Mouse (Mus musculus): ENCODE data around the gene Kcnip4.
A peak's percentile ranks its signal among the peaks of the same experiment; 100 is the strongest.

The Kcnip4 gene

DNA sequence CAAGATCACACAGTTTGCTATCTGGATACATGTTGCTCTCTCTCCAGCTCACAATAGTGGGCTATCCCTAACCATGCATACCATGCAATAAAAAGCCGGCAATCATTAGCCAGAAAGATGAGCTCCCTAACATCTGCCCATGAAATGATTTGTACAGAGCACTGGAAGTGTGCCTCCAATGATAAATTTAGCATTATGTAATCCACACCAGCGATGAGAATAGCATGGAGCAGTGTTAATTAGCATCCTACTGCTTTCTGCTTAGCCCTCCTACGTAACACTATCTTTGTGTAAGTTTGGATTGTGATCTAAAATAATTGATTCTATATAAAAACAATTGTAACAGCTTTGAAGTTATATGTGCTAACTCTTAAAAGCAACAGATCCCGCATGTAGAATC, 268.7 kb downstream of the Kcnip4 start:
- DNase-seq (ENCODE audit: low read depth, low spot score) = no peak

GRCm38 (mm10) chr5:49247081-49247480, 277.6 kb downstream of the Kcnip4 start:
- DNase-seq (ENCODE audit: low read depth, low spot score) = no peak

GRCm38 (mm10) chr5:49244414-49244813, 280.3 kb downstream of the Kcnip4 start:
- no peak for DNase-seq (ENCODE audit: low read depth, low spot score)

GRCm38 (mm10) chr5:49241708-49242107, 283.0 kb downstream of the Kcnip4 start:
- DNase-seq (ENCODE audit: low read depth, low spot score) = no peak

DNA sequence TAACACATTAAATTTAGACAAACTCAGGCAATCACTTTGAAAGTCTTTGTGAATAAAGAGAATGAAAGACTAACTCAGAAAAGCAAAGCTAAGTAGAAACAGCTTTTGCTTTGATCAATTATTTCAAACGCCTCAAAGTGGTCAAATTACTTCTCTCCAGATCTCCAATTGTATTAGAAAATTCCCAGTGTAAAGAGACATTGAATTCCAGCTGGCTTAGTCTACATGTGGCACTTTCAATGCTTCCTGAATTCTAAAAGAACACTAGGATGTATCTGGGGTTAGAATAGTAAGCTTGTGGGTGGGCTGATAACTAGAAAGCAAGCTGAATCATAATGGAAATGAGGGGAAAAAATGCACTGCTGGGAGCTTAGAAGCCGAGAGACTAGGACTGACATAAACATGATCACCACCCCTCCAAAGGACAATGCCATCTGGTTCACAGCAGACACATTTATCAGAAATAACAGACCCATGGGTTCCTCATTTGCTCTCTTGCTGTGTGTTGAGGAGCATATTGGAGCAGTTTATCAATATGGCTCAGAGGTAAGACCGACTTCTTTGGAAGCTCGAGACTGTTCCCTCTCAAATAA, 323.4 kb downstream of the Kcnip4 start:
- DNase-seq (ENCODE audit: low read depth, low spot score) = no peak

- no peak for DNase-seq (ENCODE audit: low read depth, low spot score)
These were observed 336.5 kb downstream of the Kcnip4 start for GRCm38 (mm10) chr5:49188236-49188635.

- DNase-seq (ENCODE audit: low read depth, low spot score) = no peak
These were observed 374.4 kb downstream of the Kcnip4 start for GRCm38 (mm10) chr5:49150116-49150811.

DNA sequence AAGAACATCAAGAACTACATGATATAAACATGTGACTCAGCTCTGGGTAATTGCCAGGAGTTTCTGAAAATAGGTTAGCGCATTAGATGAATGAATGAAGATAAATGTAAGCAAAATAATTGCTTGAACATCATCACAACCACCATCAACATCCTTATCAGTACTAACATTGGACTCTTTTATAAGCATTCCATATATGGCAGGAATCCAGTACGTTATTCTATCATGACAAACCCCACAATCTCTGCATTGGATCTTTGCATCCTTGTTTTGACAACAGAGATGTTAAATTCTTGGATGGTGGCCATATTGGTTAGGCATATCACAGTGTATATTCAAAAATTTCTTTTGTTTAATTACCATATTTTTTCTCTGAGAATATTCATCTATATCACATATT, 375.0 kb downstream of the Kcnip4 start:
- no peak for DNase-seq (ENCODE audit: low read depth, low spot score)

DNA sequence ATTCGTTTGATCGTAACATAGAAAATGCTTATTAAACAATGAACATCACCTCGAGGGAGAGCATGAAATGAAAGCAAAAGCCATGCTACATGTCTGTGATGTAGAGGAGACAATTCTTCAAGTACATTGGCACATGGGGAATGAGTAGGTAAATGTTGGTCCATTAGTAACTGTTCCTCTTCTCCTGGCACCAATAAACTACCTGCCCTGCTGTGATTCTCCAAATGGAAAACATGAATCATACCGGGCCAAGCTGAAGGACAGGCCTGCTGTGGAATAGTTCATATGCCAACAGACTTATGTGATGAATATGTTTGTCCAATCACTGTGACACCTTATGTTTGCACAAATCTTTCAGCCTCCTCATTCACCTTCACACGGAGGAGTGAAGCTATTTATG, 429.3 kb downstream of the Kcnip4 start:
- DNase-seq (ENCODE audit: low read depth, low spot score) = no peak

DNA sequence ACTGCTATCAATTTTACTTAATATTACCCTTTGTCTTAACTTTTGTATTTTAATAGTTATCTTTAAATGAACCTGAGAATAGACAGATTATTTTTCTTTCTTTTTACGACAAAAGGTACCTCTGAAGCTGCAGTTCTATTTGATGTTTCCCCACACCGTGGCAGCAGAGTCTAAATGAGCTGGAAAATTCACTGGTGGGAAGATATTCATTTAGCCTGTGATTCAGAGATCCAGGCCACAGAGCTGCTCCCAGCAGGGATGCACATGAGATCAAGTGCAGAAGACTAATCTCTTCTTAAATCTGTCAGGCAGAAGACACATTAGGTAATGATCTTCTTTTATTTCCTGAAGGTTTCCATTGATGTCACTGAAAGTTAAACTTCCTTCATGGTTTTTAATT, 429.8 kb downstream of the Kcnip4 start:
- DNase-seq (ENCODE audit: low read depth, low spot score) = no peak

- no peak for DNase-seq (ENCODE audit: low read depth, low spot score)
These were observed 430.4 kb downstream of the Kcnip4 start for GRCm38 (mm10) chr5:49094306-49094705.

DNA sequence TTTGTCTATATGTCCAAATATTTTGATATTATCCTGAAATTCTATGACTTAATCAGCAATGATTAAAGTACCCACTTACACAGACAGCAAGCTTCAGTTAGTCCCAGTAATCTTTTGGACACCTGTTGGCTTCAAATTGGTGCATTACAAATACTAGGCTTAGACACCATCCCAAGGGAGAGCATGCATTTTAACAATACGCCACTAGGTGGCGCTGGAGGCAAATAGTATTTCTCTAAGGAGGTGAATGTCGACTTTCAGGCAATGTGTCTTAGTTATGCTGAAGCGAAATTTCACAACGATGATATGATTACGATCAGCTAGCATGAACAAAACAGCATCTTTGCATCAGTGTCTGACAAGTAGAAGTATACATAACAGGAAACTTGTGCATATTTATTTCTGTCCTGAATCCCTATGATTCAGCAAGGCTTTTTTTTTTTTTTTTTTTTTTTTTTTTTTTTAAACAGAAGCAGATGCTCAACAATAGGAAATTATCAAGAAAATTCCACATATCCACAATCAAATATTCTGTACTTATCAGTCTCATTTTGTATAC, 434.5 kb downstream of the Kcnip4 start:
- peak; percentile 50 for DNase-seq (ENCODE audit: low read depth, low spot score)

- DNase-seq (ENCODE audit: low read depth, low spot score) = no peak
These were observed 459.1 kb downstream of the Kcnip4 start for GRCm38 (mm10) chr5:49065646-49066045.

- no peak for DNase-seq (ENCODE audit: low read depth, low spot score)
These were observed 465.8 kb downstream of the Kcnip4 start for GRCm38 (mm10) chr5:49058926-49059325.

DNA sequence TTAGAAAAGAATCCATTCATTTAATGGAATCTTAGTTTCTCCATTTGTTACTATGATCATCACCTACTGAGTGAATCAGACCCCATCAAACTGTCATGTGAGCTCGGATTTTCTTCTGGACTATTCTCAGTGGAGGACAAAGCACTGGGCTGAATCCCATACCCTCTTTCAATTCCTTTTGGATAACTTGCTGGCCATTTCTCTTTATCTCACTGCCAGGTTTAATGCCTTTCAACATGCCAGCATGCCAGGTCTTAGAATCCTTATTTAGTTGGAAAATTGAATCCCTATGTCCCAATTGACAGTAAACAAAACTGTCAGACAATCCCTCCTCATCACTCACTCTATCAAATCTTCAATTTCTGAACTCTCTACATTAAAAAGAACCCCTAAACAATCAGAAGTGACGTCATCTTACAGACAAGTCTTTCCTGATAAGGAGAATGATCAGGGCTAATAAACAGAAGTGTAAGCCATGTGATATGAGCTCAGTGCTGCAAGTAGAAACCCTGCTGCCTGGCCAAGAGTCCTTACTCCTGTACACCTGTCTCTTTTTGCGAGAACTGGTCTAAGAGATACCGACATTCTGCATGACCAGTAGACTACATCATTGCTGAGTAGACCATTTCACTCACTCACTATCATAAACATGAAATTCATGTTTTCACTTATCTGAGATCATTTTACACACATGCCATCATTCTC, 466.9 kb downstream of the Kcnip4 start:
- no peak for DNase-seq (ENCODE audit: low read depth, low spot score)

GRCm38 (mm10) chr5:49047960-49048359, 476.7 kb downstream of the Kcnip4 start:
- DNase-seq (ENCODE audit: low read depth, low spot score) = no peak

- no peak for DNase-seq (ENCODE audit: low read depth, low spot score)
These were observed 483.4 kb downstream of the Kcnip4 start for GRCm38 (mm10) chr5:49041259-49041845.

GRCm38 (mm10) chr5:48997359-48997758, 527.3 kb downstream of the Kcnip4 start:
- DNase-seq (ENCODE audit: low read depth, low spot score) = no peak

DNA sequence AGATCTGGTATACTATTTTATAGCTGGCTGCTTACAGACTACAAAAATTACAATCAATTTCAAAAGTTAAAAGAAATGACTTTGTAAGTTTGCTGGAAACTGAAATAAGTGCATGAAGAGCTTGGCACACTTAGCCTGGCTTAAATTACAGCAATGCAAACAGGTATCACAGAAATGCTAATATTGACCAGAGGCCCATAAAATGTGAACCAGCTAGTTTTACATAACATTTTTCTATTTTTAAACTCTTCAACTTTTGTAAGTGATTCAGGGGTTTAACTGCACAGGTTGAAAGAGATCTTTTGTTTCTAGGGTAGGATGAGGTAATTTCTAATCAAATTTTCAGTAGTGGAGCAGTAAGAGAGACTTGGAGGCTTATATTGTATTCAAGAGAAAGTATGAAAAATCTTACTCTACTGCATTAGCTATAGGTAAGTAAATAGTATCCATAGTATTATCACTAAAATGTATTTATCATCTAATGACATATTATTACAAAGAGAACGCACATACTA, 535.5 kb downstream of the Kcnip4 start:
- no peak for DNase-seq (ENCODE audit: low read depth, low spot score)

GRCm38 (mm10) chr5:48942378-48943088, 582.2 kb downstream of the Kcnip4 start:
- DNase-seq (ENCODE audit: low read depth, low spot score) = no peak

DNA sequence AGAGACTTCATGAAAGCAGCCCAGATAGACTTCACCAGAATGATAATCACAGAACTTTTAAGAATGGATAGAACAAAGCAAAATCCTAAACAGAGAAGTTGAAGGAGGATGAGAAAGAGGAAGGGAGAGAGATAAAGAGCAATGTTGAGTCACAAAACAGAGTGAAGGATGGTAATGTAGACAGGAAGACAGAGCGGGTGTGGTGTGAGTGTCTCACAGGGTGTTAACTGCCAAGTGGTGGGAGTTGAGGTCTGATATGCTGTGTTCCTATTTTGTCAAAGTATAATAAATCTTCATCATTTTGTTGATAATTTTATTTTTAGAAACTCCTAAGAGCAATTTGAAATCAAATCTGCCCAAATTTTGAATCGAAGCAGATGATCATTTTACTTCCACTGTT, 592.8 kb downstream of the Kcnip4 start:
- no peak for DNase-seq (ENCODE audit: low read depth, low spot score)
